In genomic region chr3:44423166-44423565, GRCm38 (mm10) we compare ENCODE assay signal across 13 mouse cellular contexts.
DNase-seq lines count a peak whose midpoint lies in the region; ATAC-seq and TF ChIP-seq lines count a peak whose summit lies in the region.
"Had no signal": no experiment of that assay in that cellular context is flagged by ENCODE, and none has a peak within 500 bp of the region (broad histone marks: within the 10 kb centered on the region; RNA-seq: fewer than 3 reads in every experiment).

No protein-coding gene starts in this region.

- no peak overlapping the region for H3K27ac ChIP-seq in heart, embryonic 11.5 days (ENCODE audit: low read depth, low read length)
- no peak overlapping the region for H3K27ac ChIP-seq in midbrain, postnatal 0 days (ENCODE audit: low read depth, low read length)
- H3K27ac ChIP-seq in midbrain, embryonic 15.5 days: no peak overlapping the region
- no peak overlapping the region for H3K27ac ChIP-seq in limb, embryonic 14.5 days (replicated peaks; ENCODE audit: low read depth, low read length)
- H3K27ac ChIP-seq: gastrocnemius, adult 2 months; hindbrain, embryonic 12.5 days; liver, embryonic 12.5 days; midbrain, embryonic 13.5 days had no signal

- H3K4me3 ChIP-seq in heart, embryonic 11.5 days (ENCODE audit: low read depth, low read length): no peak overlapping the region
- no peak overlapping the region for H3K4me3 ChIP-seq in midbrain, postnatal 0 days (ENCODE audit: low read depth, low read length)
- H3K4me3 ChIP-seq in midbrain, embryonic 15.5 days: no peak overlapping the region
- no peak overlapping the region for H3K4me3 ChIP-seq in limb, embryonic 14.5 days (replicated peaks; ENCODE audit: low read length)
- H3K4me3 ChIP-seq: erythroblast, embryonic 14.5 days; gastrocnemius, adult 2 months; hindbrain, embryonic 12.5 days; liver, embryonic 12.5 days; midbrain, embryonic 13.5 days had no signal

- H3K36me3 ChIP-seq in heart, embryonic 11.5 days (ENCODE audit: control insufficient read depth, insufficient read depth, low read length): no peaks in the 10 kb centered on the region
- no peaks in the 10 kb centered on the region for H3K36me3 ChIP-seq in midbrain, postnatal 0 days (ENCODE audit: insufficient read depth, low read length)
- H3K36me3 ChIP-seq in midbrain, embryonic 15.5 days (replicated peaks): no peaks in the 10 kb centered on the region
- no peaks in the 10 kb centered on the region for H3K36me3 ChIP-seq in limb, embryonic 14.5 days (ENCODE audit: control insufficient read depth, insufficient read depth, low read length)
- H3K36me3 ChIP-seq: hindbrain, embryonic 12.5 days; liver, embryonic 12.5 days; midbrain, embryonic 13.5 days had no signal

- no peak for TF ChIP-seq POLR2A in limb, embryonic 14.5 days (IDR thresholded peaks at IDR 0.05; ENCODE audit: borderline replicate concordance, extremely low read depth, insufficient read depth, insufficient read length)

- DNase-seq in heart, adult 8-10 months (ENCODE audit: low spot score): peak; percentile 36
- DNase-seq in midbrain, postnatal 0 days (ENCODE audit: low spot score): peak; percentile 2
- peak; percentile 60 for DNase-seq in limb, embryonic 14.5 days (ENCODE audit: low spot score)
- peak; percentile 25 for DNase-seq in yolk sac, embryonic 10.5 days (ENCODE audit: low spot score)
- no peak for DNase-seq in thymus, postnatal 0 days (ENCODE audit: low spot score)
- DNase-seq: cerebellum, adult 9-11 months; gastrocnemius, adult 2 months had no signal

- H3K4me2 ChIP-seq in heart, embryonic 11.5 days: no peak overlapping the region
- no peak overlapping the region for H3K4me2 ChIP-seq in midbrain, postnatal 0 days (ENCODE audit: low read depth, low read length, poor library complexity, severe bottlenecking)
- H3K4me2 ChIP-seq in midbrain, embryonic 15.5 days: no peak overlapping the region
- no peak overlapping the region for H3K4me2 ChIP-seq in limb, embryonic 14.5 days (replicated peaks; ENCODE audit: low read depth, low read length, severe bottlenecking)
- H3K4me2 ChIP-seq: hindbrain, embryonic 12.5 days; liver, embryonic 12.5 days; midbrain, embryonic 13.5 days had no signal

- no peaks in the 10 kb centered on the region for H3K9me3 ChIP-seq in heart, embryonic 11.5 days (replicated peaks; ENCODE audit: control insufficient read depth, low read length)
- H3K9me3 ChIP-seq in midbrain, postnatal 0 days (ENCODE audit: low read length): no peaks in the 10 kb centered on the region
- H3K9me3 ChIP-seq in midbrain, embryonic 15.5 days: no peaks in the 10 kb centered on the region
- no peaks in the 10 kb centered on the region for H3K9me3 ChIP-seq in limb, embryonic 14.5 days (ENCODE audit: control insufficient read depth, low read length)
- H3K9me3 ChIP-seq: hindbrain, embryonic 12.5 days; liver, embryonic 12.5 days; midbrain, embryonic 13.5 days had no signal

- WGBS in heart, embryonic 11.5 days (ENCODE audit: insufficient replicate concordance): 49% methylated on average over 2 of the region's 2 CpGs
- 90% methylated on average over 2 of the region's 2 CpGs for WGBS in midbrain, postnatal 0 days
- 87% methylated on average over 2 of the region's 2 CpGs for WGBS in midbrain, embryonic 15.5 days
- WGBS in limb, embryonic 14.5 days: 48% methylated on average over 2 of the region's 2 CpGs

- H3K9ac ChIP-seq in heart, embryonic 11.5 days (ENCODE audit: low read depth, low read length): no peak overlapping the region
- no peak overlapping the region for H3K9ac ChIP-seq in midbrain, postnatal 0 days (replicated peaks; ENCODE audit: low read length, poor library complexity, severe bottlenecking)
- no peak overlapping the region for H3K9ac ChIP-seq in midbrain, embryonic 15.5 days
- no peak overlapping the region for H3K9ac ChIP-seq in limb, embryonic 14.5 days (ENCODE audit: low read depth, low read length, severe bottlenecking)
- H3K9ac ChIP-seq: hindbrain, embryonic 12.5 days; liver, embryonic 12.5 days; midbrain, embryonic 13.5 days had no signal

- no peak for ATAC-seq in heart, embryonic 11.5 days (replicated peaks; ENCODE audit: insufficient number of reproducible peaks, low FRiP score, low TSS enrichment)
- no peak for ATAC-seq in midbrain, postnatal 0 days (ENCODE audit: low FRiP score)
- ATAC-seq in midbrain, embryonic 15.5 days (replicated peaks): no peak
- peak; percentile 57; the same call in 1 of the 2 replicates for ATAC-seq in limb, embryonic 14.5 days (ENCODE audit: low FRiP score, low read depth)
- ATAC-seq: liver, embryonic 12.5 days; midbrain, embryonic 13.5 days had no signal

- no peaks in the 10 kb centered on the region for H3K27me3 ChIP-seq in heart, embryonic 11.5 days (ENCODE audit: control insufficient read depth, insufficient read depth, low read length)
- no peaks in the 10 kb centered on the region for H3K27me3 ChIP-seq in midbrain, postnatal 0 days (ENCODE audit: insufficient read depth, low read length)
- no peaks in the 10 kb centered on the region for H3K27me3 ChIP-seq in midbrain, embryonic 15.5 days (replicated peaks)
- H3K27me3 ChIP-seq in limb, embryonic 14.5 days (ENCODE audit: control insufficient read depth, insufficient read depth, low read length): no peaks in the 10 kb centered on the region
- H3K27me3 ChIP-seq: hindbrain, embryonic 12.5 days; liver, embryonic 12.5 days; midbrain, embryonic 13.5 days had no signal

- no peak for TF ChIP-seq CTCF in midbrain, postnatal 0 days (IDR thresholded peaks at IDR 0.05)

- no peaks in the 10 kb centered on the region for H3K4me1 ChIP-seq in heart, embryonic 11.5 days (ENCODE audit: control insufficient read depth, insufficient read depth, low read length)
- H3K4me1 ChIP-seq in midbrain, postnatal 0 days (ENCODE audit: insufficient read depth, low read length): no peaks in the 10 kb centered on the region
- no peaks in the 10 kb centered on the region for H3K4me1 ChIP-seq in midbrain, embryonic 15.5 days
- H3K4me1 ChIP-seq in limb, embryonic 14.5 days (ENCODE audit: control insufficient read depth, insufficient read depth, low read length): no peaks in the 10 kb centered on the region
- H3K4me1 ChIP-seq: hindbrain, embryonic 12.5 days; liver, embryonic 12.5 days; midbrain, embryonic 13.5 days had no signal
